Mouse (Mus musculus) activated CD4-positive, CD25-positive, alpha-beta regulatory T cell, adult 9 weeks (primary cell): ENCODE data around the gene Mup21. TPM values are rescaled to one million over a fixed set of nuclear protein-coding genes. Genes with fewer than 3 reads are reported as not detected.

Experiments used
- polyA plus RNA-seq: library from polyadenylated mRNA; unstranded; fragments of 100-300 nt; shearing (Covaris generic); gene quantifications from one replicate; pipeline ENCODE4 v1.2.1, GENCODE M21; 2017

Gene Mup21
- polyA plus RNA-seq = not detected

DNA sequence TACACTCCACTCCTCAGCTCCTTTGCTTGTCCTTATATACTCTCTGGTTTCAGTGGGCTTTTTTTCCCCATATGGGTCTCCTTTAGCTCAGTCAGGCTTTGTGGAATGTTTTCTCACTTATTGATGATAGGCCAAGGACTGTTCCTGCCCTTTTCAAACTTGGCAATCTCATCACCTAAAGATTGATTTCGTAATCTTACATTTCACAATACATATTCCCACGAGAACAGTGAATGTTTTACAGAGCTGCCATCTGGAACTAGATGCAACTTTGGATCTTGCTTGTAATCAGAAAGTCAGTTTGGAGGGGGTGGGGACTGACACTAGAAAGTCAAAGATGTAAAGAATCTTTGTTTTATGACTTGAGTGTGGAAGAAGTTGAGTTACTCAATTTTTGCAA, at the start of gene Mup21:
Gene Mup21, minus strand, starts transcription at position 53 of the 400 bp plus-strand sequence.

Other genes with a start within 250 kb of the Mup21 start
- not detected for gene Mup20, start 96.7 kb downstream of the Mup21 start, polyA plus RNA-seq
- not detected for gene Mup3, start 63.5 kb downstream of the Mup21 start, polyA plus RNA-seq
- not detected for gene Zfp37, start 80.2 kb upstream of the Mup21 start, polyA plus RNA-seq
- gene Slc31a2, start 111.7 kb upstream of the Mup21 start, polyA plus RNA-seq = 19.2 TPM
- 63.5 TPM for gene Fkbp15, start 209.7 kb upstream of the Mup21 start, polyA plus RNA-seq
- gene Slc31a1, start 209.9 kb upstream of the Mup21 start, polyA plus RNA-seq = 9.3 TPM